Mouse (Mus musculus) large intestine, adult 2 months (tissue): ENCODE data around the gene Pi4k2b. TPM values are rescaled to one million over a fixed set of nuclear protein-coding genes. Genes with fewer than 3 reads are reported as not detected.
"Not testable (repeated sequence)": the region's sequence is repeated elsewhere in the genome, so short reads cannot be mapped to it uniquely, and the experiment has no call there.

Source experiments
- DNase-seq: peaks from one replicate; pipeline ENCODE4 v3.0.0-alpha.2; 2012; ENCODE audit warnings: low read depth, low spot score
- WGBS: fragments of 180-500 bp; shearing (Covaris S2); methylation state at CpG from one replicate; pipeline ENCODE4 v1.1.7; 2018; 5-methylcytosine and 5-hydroxymethylcytosine counted together
- polyA plus RNA-seq: library from polyadenylated mRNA; depleted of rRNA; stranded (reverse); fragments of >200 nt; gene quantifications from 2 replicates; pipeline ENCODE4 v1.2.3, GENCODE M21; 2012

The Pi4k2b gene
- polyA plus RNA-seq, 1 experiment = 16.5 TPM

DNA sequence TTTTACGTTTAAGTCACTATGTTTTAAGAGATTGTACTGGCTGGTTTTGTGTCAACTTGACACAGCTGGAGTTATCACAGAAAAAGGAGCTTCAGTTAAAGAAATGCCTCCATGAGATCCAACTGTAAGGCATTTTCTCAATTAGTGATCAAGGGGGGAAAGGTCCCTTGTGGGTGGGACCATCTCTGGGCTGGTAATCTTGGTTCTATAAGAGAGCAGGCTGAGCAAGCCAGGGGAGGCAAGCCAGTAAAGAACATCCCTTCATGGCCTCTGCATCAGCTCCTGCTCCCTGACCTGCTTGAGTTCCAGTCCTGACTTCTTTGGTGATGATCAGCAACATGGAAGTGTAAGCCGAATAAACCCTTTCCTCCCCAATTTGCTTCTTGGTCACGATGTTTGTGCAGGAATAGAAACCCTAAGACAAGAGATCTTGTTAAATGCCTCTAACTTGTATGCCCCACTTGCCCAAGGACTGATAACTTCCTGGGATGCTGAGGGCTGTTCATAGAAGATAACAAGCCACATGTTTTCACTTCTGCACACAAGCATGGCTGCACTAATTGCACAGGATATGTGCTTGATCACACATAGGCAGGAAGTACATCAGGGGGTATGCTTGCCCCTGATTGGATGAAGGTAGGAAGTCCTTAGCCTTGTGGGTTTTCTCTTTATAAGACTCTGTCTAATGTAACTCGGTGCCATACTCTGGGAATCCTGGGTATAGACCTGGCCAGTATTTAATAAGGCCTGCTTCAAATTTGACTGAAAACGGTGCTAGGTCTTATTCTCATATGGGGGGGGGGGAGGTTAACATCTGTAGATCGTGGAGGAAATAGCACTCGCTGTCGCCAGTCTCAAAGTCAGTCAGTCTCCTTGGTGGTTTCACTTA lies 35.3 kb downstream of the Pi4k2b start:
- DNase-seq = not testable (repeated sequence)
- WGBS = 93% methylated on average over 8 of the region's 8 CpGs

GRCm38 (mm10) chr5:52782523-52783250 lies 41.3 kb downstream of the Pi4k2b start:
- 4% methylated on average over 37 of the region's 37 CpGs for WGBS
- DNase-seq = peak; percentile 48

DNA sequence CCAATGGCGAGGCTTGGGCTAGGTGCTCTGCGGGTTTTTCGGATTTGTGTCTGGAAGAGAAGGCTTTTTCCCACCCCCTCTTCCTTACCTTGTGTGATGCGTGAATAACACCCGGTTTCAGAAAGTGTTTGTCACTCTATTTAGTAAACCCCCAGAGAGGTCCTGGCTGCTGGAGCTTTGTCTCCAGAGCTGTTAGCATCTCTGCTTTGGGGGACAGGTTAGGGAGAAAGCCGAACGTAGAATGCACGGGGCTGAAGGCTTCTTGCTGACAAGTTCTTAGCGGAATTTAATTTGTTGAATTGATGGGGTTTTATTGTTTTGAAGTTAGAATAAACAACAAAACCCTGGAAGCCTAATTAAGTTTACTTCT lies 41.9 kb downstream of the Pi4k2b start:
- under 1% methylated on average over 9 of the region's 9 CpGs for WGBS
- DNase-seq = no peak

DNA sequence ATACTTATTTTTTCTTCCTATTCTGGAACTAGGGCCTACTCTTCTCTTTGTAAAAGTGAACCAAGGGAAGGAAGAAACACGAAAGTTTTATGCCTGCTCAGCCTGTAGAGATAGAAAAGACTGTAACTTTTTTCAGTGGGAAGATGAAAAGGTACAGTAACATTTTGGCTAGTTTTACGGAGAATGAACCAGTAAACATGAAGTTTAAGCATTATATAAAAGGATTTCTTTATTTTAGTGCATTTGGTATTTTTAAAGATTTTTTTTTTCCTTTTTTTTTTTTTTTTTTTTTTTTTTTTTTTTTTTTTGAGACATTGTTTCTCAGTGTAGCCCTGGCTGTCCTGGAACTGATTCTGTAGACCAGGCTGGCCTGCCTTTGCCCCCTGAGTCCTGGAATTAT lies 42.6 kb downstream of the Pi4k2b start:
- WGBS = 82% methylated on average over 2 of the region's 2 CpGs
- DNase-seq = no peak

- 80% methylated on average over 7 of the region's 7 CpGs for WGBS
- no peak for DNase-seq
Observed at GRCm38 (mm10) chr5:52786556-52787322, 45.4 kb downstream of the Pi4k2b start.

DNA sequence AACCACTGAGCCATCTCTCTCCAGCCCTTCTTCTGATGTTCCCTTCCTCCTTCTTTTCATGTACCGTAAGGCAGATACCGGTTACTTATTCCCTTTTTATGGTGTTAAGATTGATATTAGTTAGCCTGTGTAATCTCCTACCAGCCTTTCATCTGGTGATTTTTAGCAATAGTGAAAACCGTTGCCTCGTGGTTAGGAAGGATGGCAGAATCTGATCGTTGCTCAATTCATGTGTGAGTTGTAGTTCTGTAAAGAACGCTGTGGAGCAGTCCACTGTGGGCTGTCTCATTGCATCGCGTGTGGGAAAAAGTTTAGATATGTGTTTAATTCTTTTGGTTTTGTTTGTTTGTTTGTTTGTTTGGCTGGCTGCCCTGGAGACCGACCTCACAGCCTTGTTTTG lies 51.9 kb downstream of the Pi4k2b start:
- WGBS = 89% methylated on average over 9 of the region's 9 CpGs
- no peak for DNase-seq

- 88% methylated on average over 9 of the region's 9 CpGs for WGBS
- no peak for DNase-seq
Observed at GRCm38 (mm10) chr5:52794109-52794508, 52.7 kb downstream of the Pi4k2b start.

GRCm38 (mm10) chr5:52799274-52799985 lies 58.1 kb downstream of the Pi4k2b start:
- 94% methylated on average over 12 of the region's 12 CpGs for WGBS
- no peak for DNase-seq

- WGBS = 78% methylated on average over 4 of the region's 4 CpGs
- DNase-seq = no peak
Observed at GRCm38 (mm10) chr5:52805801-52806200, 64.4 kb downstream of the Pi4k2b start.

DNA sequence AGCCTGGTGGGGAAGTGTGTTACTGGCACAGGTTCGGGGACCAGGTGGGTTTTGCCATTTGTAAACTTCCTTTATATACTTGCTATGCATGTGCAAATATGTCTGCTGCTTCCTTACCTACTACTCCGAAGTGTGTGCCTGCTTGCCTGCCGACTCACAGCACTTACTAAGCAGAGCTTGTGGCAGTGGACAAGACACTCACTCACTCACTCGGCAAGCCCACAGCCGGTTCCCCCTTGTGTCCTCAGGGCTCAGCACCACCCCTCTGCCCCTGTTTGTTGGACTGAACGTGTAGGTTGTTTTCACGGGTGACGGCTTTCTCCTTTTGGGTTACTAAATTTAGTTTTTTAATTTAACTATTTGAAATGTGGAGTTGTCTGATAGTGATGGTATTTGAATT lies 65.0 kb downstream of the Pi4k2b start:
- no peak for DNase-seq
- WGBS = 82% methylated on average over 8 of the region's 8 CpGs

DNA sequence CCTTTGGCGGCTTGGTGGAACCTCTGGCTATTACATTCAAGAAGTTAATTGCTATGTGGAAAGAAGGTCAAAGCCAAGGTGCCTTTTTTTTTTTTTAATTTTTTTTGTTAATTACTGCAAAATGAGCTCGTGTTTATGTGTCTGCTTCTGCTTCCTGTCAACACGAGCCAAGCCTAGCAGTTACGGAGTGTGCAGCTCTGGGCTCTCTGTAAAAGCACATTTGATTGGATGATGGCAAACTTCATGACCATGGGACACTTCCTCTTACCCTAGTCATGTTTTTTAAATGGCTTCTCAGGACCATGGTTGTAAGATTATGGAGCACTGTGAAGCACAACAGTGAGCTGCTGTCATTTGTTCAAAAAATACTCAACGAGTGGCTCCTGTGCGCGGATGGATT lies 65.7 kb downstream of the Pi4k2b start:
- DNase-seq = no peak
- WGBS = 88% methylated on average over 7 of the region's 7 CpGs

DNA sequence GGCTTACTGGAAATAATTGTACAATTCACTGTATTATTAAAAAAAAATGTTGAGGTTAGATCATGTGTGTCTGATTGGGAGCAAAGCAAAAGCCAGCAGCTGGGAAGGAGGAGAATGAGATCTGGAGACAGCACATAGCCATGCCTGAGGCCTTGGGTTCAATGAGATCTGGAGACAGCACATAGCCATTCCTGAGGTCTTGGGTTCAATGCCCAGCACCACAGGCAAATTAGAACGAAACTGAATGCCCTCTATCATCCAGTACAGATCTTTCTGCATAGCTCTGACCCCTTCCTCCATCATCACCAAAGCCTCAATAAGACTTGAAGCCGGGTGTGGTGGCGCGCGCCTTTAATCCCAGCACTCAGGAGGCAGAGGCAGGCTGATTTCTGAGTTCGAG lies 69.1 kb downstream of the Pi4k2b start:
- no peak for DNase-seq
- WGBS = 96% methylated on average over 6 of the region's 6 CpGs

DNA sequence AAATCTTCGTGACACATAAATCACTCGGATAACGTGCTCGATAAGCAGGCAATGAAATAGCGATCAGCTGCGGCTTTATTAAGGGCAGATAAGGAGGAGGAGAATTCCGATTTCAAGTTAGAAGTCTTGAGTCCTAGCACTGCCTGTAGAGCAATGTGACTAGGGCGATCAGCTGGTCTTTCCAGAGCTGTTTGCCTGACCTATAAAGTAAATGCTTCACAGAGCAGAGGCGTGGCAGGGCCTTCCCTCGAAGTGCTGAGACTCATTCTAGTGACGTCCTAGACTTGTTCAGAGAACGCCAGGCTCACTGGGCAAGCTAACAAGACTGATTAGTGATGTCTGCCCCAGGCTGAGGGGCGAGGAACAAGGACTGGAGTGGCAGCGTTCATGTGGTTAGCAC lies 69.7 kb downstream of the Pi4k2b start:
- DNase-seq = no peak
- WGBS = 80% methylated on average over 14 of the region's 14 CpGs

DNA sequence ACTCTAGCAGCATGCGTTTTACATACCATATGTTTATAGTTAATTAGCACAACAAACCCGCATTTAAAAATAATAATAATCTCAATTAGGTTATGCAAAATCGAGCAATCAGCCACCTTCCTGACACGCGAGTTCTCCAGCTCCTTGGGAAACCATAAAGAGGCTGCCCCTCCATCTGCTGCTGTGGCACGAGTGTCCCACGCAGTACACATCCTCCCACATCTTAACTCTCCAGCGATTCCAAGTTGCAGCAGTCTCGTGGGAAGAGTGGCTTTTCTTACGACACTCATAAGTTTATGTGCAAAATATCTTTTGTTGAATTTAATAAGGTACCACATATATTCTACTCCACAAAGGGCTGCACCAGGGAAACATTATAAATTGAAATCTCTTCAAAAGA lies 71.1 kb downstream of the Pi4k2b start:
- 94% methylated on average over 10 of the region's 10 CpGs for WGBS
- no peak for DNase-seq

DNA sequence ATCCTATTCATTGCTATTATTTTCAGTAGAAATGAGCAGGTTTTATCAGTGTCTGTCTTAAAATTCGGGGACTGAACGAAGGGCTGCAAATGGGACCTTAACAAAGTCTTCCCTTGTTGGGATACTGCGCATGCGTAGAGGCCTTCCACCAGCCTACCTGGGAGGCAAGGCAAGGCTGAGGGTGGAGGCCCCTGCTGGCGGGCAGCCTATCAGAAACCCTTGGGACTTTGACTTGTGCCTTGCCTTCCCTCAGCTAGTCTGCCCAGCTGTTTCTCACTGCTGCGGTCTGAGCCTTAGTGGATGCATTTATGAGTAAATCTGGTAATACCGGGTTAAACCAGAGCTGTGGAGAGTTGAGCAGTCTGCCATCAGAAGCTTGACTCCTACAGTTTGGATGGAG lies 71.9 kb downstream of the Pi4k2b start:
- 94% methylated on average over 7 of the region's 7 CpGs for WGBS
- DNase-seq = no peak

DNA sequence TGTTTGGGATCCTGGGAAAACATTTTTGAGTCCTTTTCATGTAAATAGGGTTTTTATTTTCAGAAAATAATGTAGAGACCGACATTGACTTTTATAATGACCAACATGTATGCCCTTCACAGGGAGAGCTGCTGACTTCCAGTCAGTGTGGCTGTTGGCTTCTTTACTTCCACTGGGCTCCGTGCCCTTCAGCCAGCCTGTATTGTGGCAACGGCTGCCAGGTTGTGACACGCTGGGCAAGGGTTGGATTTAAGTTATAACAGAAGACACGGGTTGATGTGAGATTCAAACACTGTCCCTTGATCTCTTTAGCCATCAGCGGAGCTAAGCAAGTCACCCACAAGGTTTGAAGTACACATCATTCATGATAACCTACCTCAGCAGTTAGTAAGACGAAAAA lies 77.3 kb downstream of the Pi4k2b start:
- no peak for DNase-seq
- 90% methylated on average over 7 of the region's 7 CpGs for WGBS
